Mouse (Mus musculus) lung, postnatal 0 days (tissue): ENCODE data around the gene Irf2. TPM values are rescaled to one million over a fixed set of nuclear protein-coding genes. Genes with fewer than 3 reads are reported as not detected.

ENCODE experiments used
- ATAC-seq: fragments of 200-750 bp; cut with Nextera tagmentation; 2 replicates; pipeline ENCODE4 v1.8.0; 2017; ENCODE audit warnings: moderate library complexity
- DNase-seq: peaks from one replicate; pipeline ENCODE4 v3.0.0-alpha.2; 2016; ENCODE audit warnings: low spot score
- H3K27ac ChIP-seq: fragments of 300-500 bp; sonication (generic); 2 replicates; pipeline ENCODE4 v1.5.1; 2014; ENCODE audit warnings: antibody characterized with exemption, mild to moderate bottlenecking, low read length, mixed read lengths
- H3K27me3 ChIP-seq: fragments of 300-500 bp; sonication (generic); replicated peaks from 2 replicates; pipeline ENCODE4 v1.6.1; 2014; ENCODE audit warnings: low read length, mixed read lengths; ENCODE audit not compliant: insufficient read depth
- H3K36me3 ChIP-seq: fragments of 300-500 bp; sonication (generic); 2 replicates; pipeline ENCODE4 v1.6.1; 2014; ENCODE audit warnings: low read length, mixed read lengths; ENCODE audit not compliant: insufficient read depth
- H3K4me1 ChIP-seq: fragments of 300-500 bp; sonication (generic); 2 replicates; pipeline ENCODE4 v1.6.1; 2014; ENCODE audit warnings: antibody characterized with exemption, low read depth, low read length, mixed read lengths; ENCODE audit not compliant: insufficient read depth
- H3K4me2 ChIP-seq: fragments of 300-500 bp; sonication (generic); replicated peaks from 2 replicates; pipeline ENCODE4 v1.6.1; 2014; ENCODE audit warnings: low read depth, mild to moderate bottlenecking, low read length, moderate library complexity, mixed read lengths
- H3K4me3 ChIP-seq: fragments of 300-500 bp; sonication (generic); 2 replicates; pipeline ENCODE4 v1.5.1; 2014; ENCODE audit warnings: low read depth, low read length
- H3K9ac ChIP-seq: fragments of 300-500 bp; sonication (generic); replicated peaks from 2 replicates; pipeline ENCODE4 v1.6.1; 2014; ENCODE audit warnings: low read depth, mild to moderate bottlenecking
- H3K9me3 ChIP-seq: fragments of 300-500 bp; sonication (generic); 2 replicates; pipeline ENCODE4 v1.6.1; 2016; ENCODE audit warnings: low read length, mixed read lengths
- CTCF ChIP-seq: IDR thresholded peaks from 2 replicates; pipeline ENCODE4 v1.5.1; 2016; ENCODE audit warnings: antibody characterized with exemption, mild to moderate bottlenecking
- EP300 ChIP-seq: IDR thresholded peaks from 2 replicates; pipeline ENCODE4 v1.6.1; 2016; ENCODE audit warnings: antibody characterized with exemption, mild to moderate bottlenecking, control low read depth
- WGBS: fragments of 180-500 bp; shearing (Covaris S2); extraction: QIAGEN DNeasy Blood & Tissue Kit; methylation state at CpG from one replicate; pipeline ENCODE4 v1.1.7; 2014; 5-methylcytosine and 5-hydroxymethylcytosine counted together
- polyA plus RNA-seq: library from polyadenylated mRNA; unstranded; fragments of >200 nt; fragmentation: Nextera tagmentation; extraction: Ambion mirVana; gene quantifications from 2 replicates; pipeline ENCODE4 v1.2.1, GENCODE M21; 2015

Irf2 gene
- polyA plus RNA-seq, 1 experiment from 2014 or later: 64.9 TPM

GRCm38 (mm10) chr8:46811021-46811622, 71.6 kb downstream of the Irf2 start:
- Histone ChIP-seq H3K4me2 (no peak overlapping the region), H3K27ac (no peak overlapping the region), H3K36me3 (peaks cover 29% of the 10 kb centered on the region), H3K9me3 (no peaks in the 10 kb centered on the region), H3K9ac (no peak overlapping the region), H3K27me3 (no peaks in the 10 kb centered on the region), H3K4me1 (no peaks in the 10 kb centered on the region), H3K4me3 (no peak overlapping the region)
- DNase-seq (peak; percentile 81), ATAC-seq (peak; percentile 82)
- TF ChIP-seq CTCF (no peak), EP300 (peak; percentile 83)
- WGBS: 74% methylated on average over 11 of the region's 11 CpGs

DNA sequence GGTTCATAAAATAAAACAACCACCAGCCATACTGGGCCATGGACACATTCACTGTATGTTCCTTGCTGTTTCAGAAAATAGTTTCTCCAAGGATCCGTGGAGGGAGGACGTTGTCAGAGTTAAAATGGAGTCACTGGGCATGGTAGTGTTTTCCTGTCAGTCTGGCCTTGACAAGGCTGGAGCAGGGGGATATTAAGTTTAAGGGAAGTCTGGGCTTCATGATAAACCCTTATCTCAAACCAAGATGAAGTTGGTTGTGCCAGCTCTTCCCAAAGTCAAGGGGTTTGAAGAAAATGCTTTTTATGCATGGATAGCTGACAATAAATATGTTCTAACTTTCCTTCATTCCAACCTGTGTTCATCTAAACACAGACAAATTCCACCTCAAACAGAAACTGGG, 72.4 kb downstream of the Irf2 start:
- H3K36me3 ChIP-seq: peaks cover 22% of the 10 kb centered on the region

GRCm38 (mm10) chr8:46812966-46813365, 73.4 kb downstream of the Irf2 start:
- H3K36me3 ChIP-seq: peaks cover 11% of the 10 kb centered on the region; the same call in 1 of the 2 replicates
- no peak overlapping the region for H3K27ac ChIP-seq
- no peak overlapping the region for H3K9ac ChIP-seq
- no peak overlapping the region for H3K4me2 ChIP-seq
- no peaks in the 10 kb centered on the region for H3K27me3 ChIP-seq
- H3K4me3 ChIP-seq: no peak overlapping the region
- no peaks in the 10 kb centered on the region for H3K9me3 ChIP-seq
- DNase-seq (no peak), ATAC-seq (no peak)
- no peaks in the 10 kb centered on the region for H3K4me1 ChIP-seq
- no peak for TF ChIP-seq EP300
- no peak for TF ChIP-seq CTCF
- WGBS: 96% methylated on average over 4 of the region's 4 CpGs

More for the DNA sequence above, 72.4 kb downstream of the Irf2 start:
- no peak for TF ChIP-seq EP300
- no peak for TF ChIP-seq CTCF
- Histone ChIP-seq H3K4me3 (no peak overlapping the region), H3K27ac (no peak overlapping the region), H3K9me3 (no peaks in the 10 kb centered on the region), H3K4me2 (no peak overlapping the region), H3K9ac (no peak overlapping the region), H3K27me3 (no peaks in the 10 kb centered on the region), H3K4me1 (no peaks in the 10 kb centered on the region)
- WGBS: 72% methylated on average over 2 of the region's 2 CpGs
- ATAC-seq (no peak), DNase-seq (no peak)

DNA sequence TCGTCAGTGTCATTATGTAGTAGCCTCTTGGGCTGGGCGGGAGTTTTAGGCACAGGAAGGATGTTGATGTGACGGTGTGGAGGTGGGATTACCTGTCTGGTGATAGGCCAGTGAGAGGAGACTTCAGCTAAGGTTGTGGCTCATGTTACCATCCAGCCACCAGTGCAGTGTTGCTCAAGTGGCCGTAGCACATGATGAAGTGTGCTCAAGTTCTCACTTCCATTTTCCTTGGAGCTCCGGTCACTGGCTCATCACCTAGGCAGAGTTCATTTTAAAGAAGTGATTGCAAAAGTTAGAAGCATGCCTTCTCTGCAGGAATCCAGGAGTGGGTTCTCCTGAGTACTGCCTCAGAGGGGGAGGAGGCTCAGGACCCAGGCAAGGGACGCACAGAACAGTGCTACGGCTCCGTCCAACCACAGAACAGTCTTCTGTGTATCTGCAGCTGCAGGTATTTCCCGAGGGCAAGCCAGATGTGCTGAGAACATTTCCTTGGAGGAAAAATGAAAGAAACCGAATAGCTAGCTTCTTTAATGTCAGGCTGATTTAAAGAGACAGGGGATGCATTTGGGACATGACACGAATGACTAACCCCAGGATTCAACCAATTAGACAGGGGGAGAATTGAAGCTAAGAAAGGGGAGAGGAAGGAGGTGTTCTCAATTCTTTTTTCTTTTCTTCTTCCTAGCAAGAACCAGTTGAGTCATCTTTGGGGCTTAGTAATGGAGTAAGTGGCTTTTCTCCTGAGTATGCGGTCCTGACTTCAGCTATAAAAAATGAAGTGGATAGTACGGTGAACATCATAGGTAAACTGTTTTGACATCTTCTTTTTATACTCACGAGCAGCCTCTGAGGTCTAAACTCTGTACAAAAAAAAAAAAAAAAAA, 78.8 kb downstream of the Irf2 start:
- WGBS: 33% methylated on average over 14 of the region's 14 CpGs
- H3K27me3 ChIP-seq: no peaks in the 10 kb centered on the region
- DNase-seq: peak; percentile 68
- H3K4me3 ChIP-seq: no peak overlapping the region
- no peaks in the 10 kb centered on the region for H3K9me3 ChIP-seq
- H3K36me3 ChIP-seq: peaks cover 24% of the 10 kb centered on the region; the same call in 1 of the 2 replicates
- no peaks in the 10 kb centered on the region for H3K4me1 ChIP-seq
- H3K9ac ChIP-seq: no peak overlapping the region
- ATAC-seq: peak; percentile 81
- no peak overlapping the region for H3K4me2 ChIP-seq
- H3K27ac ChIP-seq: no peak overlapping the region
- TF ChIP-seq CTCF (no peak), EP300 (no peak)

DNA sequence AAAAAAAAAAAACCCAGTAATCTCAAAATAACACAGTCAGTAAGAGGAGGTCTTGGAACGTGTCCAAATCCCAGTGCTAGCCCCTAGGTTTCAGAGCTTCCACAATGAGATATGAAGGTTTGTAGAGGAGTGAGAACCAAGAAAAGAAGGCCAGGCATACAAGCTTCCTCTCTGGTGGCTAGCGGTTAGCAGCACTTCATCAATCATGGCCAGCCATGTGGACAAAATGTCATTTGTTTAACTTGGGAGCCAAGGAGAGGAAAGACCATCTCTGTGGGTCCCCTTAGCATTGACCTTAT, 79.4 kb downstream of the Irf2 start:
- DNase-seq (no peak), ATAC-seq (no peak)
- Histone ChIP-seq H3K4me3 (no peak overlapping the region), H3K36me3 (peaks cover 30% of the 10 kb centered on the region; the same call in 1 of the 2 replicates), H3K9ac (no peak overlapping the region), H3K27ac (no peak overlapping the region), H3K4me1 (no peaks in the 10 kb centered on the region), H3K27me3 (no peaks in the 10 kb centered on the region), H3K4me2 (no peak overlapping the region), H3K9me3 (no peaks in the 10 kb centered on the region)
- WGBS: 29% methylated on average over 2 of the region's 2 CpGs
- TF ChIP-seq EP300: no peak
- no peak for TF ChIP-seq CTCF

- H3K9ac ChIP-seq: no peak overlapping the region
- no peaks in the 10 kb centered on the region for H3K9me3 ChIP-seq
- H3K27ac ChIP-seq: peak overlapping the region; percentile 59; the same call in 1 of the 2 replicates
- H3K4me2 ChIP-seq: no peak overlapping the region
- ATAC-seq (no peak), DNase-seq (no peak)
- WGBS: 86% methylated on average over 7 of the region's 7 CpGs
- H3K4me3 ChIP-seq: no peak overlapping the region
- no peaks in the 10 kb centered on the region; the same call in 1 of the 2 replicates for H3K4me1 ChIP-seq
- TF ChIP-seq EP300 (no peak), CTCF (no peak)
- H3K36me3 ChIP-seq: 0 out of 2 replicates have a peak, but pooled peaks cover under 1% of the 10 kb centered on the region
- H3K27me3 ChIP-seq: no peaks in the 10 kb centered on the region
Measured at GRCm38 (mm10) chr8:46828734-46829413, 89.3 kb downstream of the Irf2 start.
